Mouse (Mus musculus): ENCODE data around the gene 9530053A07Rik.
A peak's percentile ranks its signal among the peaks of the same experiment; 100 is the strongest.
"Not testable (repeated sequence)": the region's sequence is repeated elsewhere in the genome, so short reads cannot be mapped to it uniquely, and the experiment has no call there.

9530053A07Rik gene

GRCm38 (mm10) chr7:28129166-28129565, at the start of gene 9530053A07Rik:
Gene 9530053A07Rik (plus strand): TSS chr7:28129466.
- no peak for DNase-seq

- DNase-seq = peak; percentile 38
Observed at GRCm38 (mm10) chr7:28084215-28084614, 45.1 kb upstream of the 9530053A07Rik start.

- DNase-seq = no peak
Observed at GRCm38 (mm10) chr7:28086236-28086635, 43.0 kb upstream of the 9530053A07Rik start.

GRCm38 (mm10) chr7:28093541-28093940, 35.7 kb upstream of the 9530053A07Rik start:
- DNase-seq = no peak

GRCm38 (mm10) chr7:28099101-28099500, 30.2 kb upstream of the 9530053A07Rik start:
- DNase-seq = no peak

- no peak for DNase-seq
Observed at GRCm38 (mm10) chr7:28100596-28101590, 28.4 kb upstream of the 9530053A07Rik start.

GRCm38 (mm10) chr7:28102936-28103335, 26.3 kb upstream of the 9530053A07Rik start:
- DNase-seq = peak; percentile 15

GRCm38 (mm10) chr7:28104670-28105069, 24.6 kb upstream of the 9530053A07Rik start:
- DNase-seq = no peak

- no peak for DNase-seq
Observed at GRCm38 (mm10) chr7:28106241-28106640, 23.0 kb upstream of the 9530053A07Rik start.

GRCm38 (mm10) chr7:28114648-28115047, 14.6 kb upstream of the 9530053A07Rik start:
- DNase-seq = no peak

- no peak for DNase-seq
Observed at GRCm38 (mm10) chr7:28137613-28138012, 8.3 kb downstream of the 9530053A07Rik start.

GRCm38 (mm10) chr7:28148263-28148662, 19.0 kb downstream of the 9530053A07Rik start:
- DNase-seq = peak; percentile 24

- DNase-seq = no peak
Observed at GRCm38 (mm10) chr7:28149841-28150240, 20.6 kb downstream of the 9530053A07Rik start.

GRCm38 (mm10) chr7:28151584-28152221, 22.4 kb downstream of the 9530053A07Rik start:
- DNase-seq = no peak

GRCm38 (mm10) chr7:28153595-28153994, 24.3 kb downstream of the 9530053A07Rik start:
- not testable (repeated sequence) for DNase-seq

- no peak for DNase-seq
Observed at GRCm38 (mm10) chr7:28159292-28159691, 30.0 kb downstream of the 9530053A07Rik start.

- DNase-seq = no peak
Observed at GRCm38 (mm10) chr7:28159893-28160292, 30.6 kb downstream of the 9530053A07Rik start.

- DNase-seq = no peak
Observed at GRCm38 (mm10) chr7:28161163-28161749, 32.0 kb downstream of the 9530053A07Rik start.

GRCm38 (mm10) chr7:28165406-28165805, 36.1 kb downstream of the 9530053A07Rik start:
- no peak for DNase-seq

- peak; percentile 61 for DNase-seq
Observed at GRCm38 (mm10) chr7:28168320-28169115, 39.3 kb downstream of the 9530053A07Rik start.

GRCm38 (mm10) chr7:28169489-28170422, 40.5 kb downstream of the 9530053A07Rik start, which contains the start of gene Fbl:
Gene Fbl (plus strand): TSS chr7:28169710.
- peak; percentile 92 for DNase-seq

Measured in layer of hippocampus, adult 9-11 months (tissue).